ENCODE assay signal across 42 mouse cellular contexts in the genomic region with DNA sequence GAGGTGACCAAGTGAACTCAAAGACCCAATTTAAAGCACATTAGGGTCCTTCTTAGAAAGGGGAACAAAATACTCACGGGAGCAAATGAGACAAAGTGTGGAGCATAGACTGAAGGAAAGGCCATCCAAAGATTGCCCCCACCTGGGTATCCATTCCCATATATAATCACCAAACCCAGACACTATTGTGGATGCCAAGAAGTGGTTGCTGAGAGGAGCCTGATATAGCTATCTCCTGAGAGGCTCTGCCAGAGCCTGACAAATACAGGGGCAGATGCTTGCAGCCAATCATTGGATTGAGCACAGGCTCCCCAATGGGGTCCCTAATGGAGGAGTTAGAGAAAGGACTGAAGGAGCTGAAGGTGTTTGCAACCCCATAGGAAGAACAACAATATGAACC. TPM values are rescaled to one million over a fixed set of nuclear protein-coding genes. Genes with fewer than 3 reads are reported as not detected.
"Had no signal": no experiment of that assay in that cellular context is flagged by ENCODE, and none has a peak within 500 bp of the region (broad histone marks: within the 10 kb centered on the region; RNA-seq: fewer than 3 reads in every experiment).

No protein-coding gene starts in this region.

RNA-seq across cellular contexts. Expression of gene Aicda, which starts 21.4 kb away (rescaled TPM):
- total RNA-seq: heart, postnatal 10 days; heart, postnatal 14 days; heart, postnatal 25 days; heart, postnatal 36 days; heart, postnatal 4 days; hematopoietic stem cell, adult 5-6 weeks; layer of hippocampus, adult 18-20 months; layer of hippocampus, adult 2 months; layer of hippocampus, adult 8-10 months; layer of hippocampus, postnatal 10 days; layer of hippocampus, postnatal 14 days; layer of hippocampus, postnatal 25 days; layer of hippocampus, postnatal 36 days; left cerebral cortex, adult 18-20 months; left cerebral cortex, adult 2 months had no signal
- polyA plus RNA-seq: heart, embryonic 10.5 days; heart, embryonic 12.5 days; heart, embryonic 13.5 days; heart, embryonic 14.5 days; heart, embryonic 15.5 days; heart, embryonic 16.5 days; heart, postnatal 0 days; hindbrain, embryonic 10.5 days; hindbrain, embryonic 11.5 days; intestine, embryonic 15.5 days; intestine, embryonic 16.5 days; intestine, postnatal 0 days; kidney, adult 2 months; kidney, embryonic 14.5 days; kidney, embryonic 15.5 days; kidney, embryonic 16.5 days; kidney, postnatal 0 days had no signal

RNA-seq across cellular contexts. Expression of gene Gdf3, which starts 34.9 kb away (rescaled TPM):
- total RNA-seq: heart, postnatal 10 days; heart, postnatal 14 days; heart, postnatal 25 days; heart, postnatal 36 days; heart, postnatal 4 days; layer of hippocampus, adult 18-20 months; layer of hippocampus, adult 2 months; layer of hippocampus, adult 8-10 months; layer of hippocampus, postnatal 10 days; layer of hippocampus, postnatal 14 days; layer of hippocampus, postnatal 25 days; layer of hippocampus, postnatal 36 days; left cerebral cortex, adult 18-20 months; left cerebral cortex, adult 2 months had no signal
- polyA plus RNA-seq: hindbrain, embryonic 10.5 days; hindbrain, embryonic 14.5 days; inflammation-experienced regulatory T-cells, adult 6 months; kidney, adult 2 months; kidney, embryonic 14.5 days; kidney, embryonic 15.5 days; kidney, embryonic 16.5 days; kidney, postnatal 0 days had no signal

RNA-seq across cellular contexts. Expression of gene Dppa3, which starts 51.2 kb away (rescaled TPM):
- total RNA-seq: heart, postnatal 10 days; heart, postnatal 14 days; heart, postnatal 25 days; heart, postnatal 36 days; heart, postnatal 4 days; hematopoietic stem cell, adult 5-6 weeks; hindbrain, postnatal 0 days; layer of hippocampus, adult 18-20 months; layer of hippocampus, adult 2 months; layer of hippocampus, adult 8-10 months; layer of hippocampus, postnatal 10 days; layer of hippocampus, postnatal 14 days; layer of hippocampus, postnatal 25 days; layer of hippocampus, postnatal 36 days; left cerebral cortex, adult 18-20 months; left cerebral cortex, adult 2 months had no signal
- polyA plus RNA-seq: heart, embryonic 10.5 days; heart, embryonic 11.5 days; heart, embryonic 12.5 days; heart, embryonic 13.5 days; heart, embryonic 15.5 days; heart, embryonic 16.5 days; hindbrain, embryonic 10.5 days; hindbrain, embryonic 11.5 days; hindbrain, embryonic 12.5 days; hindbrain, embryonic 13.5 days; hindbrain, embryonic 14.5 days; hindbrain, embryonic 15.5 days; hindbrain, embryonic 16.5 days; hindbrain, postnatal 0 days; inflammation-experienced regulatory T-cells, adult 6 months; intestine, embryonic 14.5 days; intestine, embryonic 15.5 days; intestine, embryonic 16.5 days; intestine, postnatal 0 days; kidney, adult 2 months; kidney, embryonic 14.5 days; kidney, embryonic 15.5 days; kidney, embryonic 16.5 days; kidney, postnatal 0 days; large intestine, adult 2 months had no signal
